Mouse (Mus musculus) cortical plate, adult 2 months (tissue): ENCODE data around the gene Fgfr2. TPM values are rescaled to one million over a fixed set of nuclear protein-coding genes. Genes with fewer than 3 reads are reported as not detected.
A peak's percentile ranks its signal among the peaks of the same experiment; 100 is the strongest.

Experiments used
- H3K27ac ChIP-seq: fragments of 200-500 bp; 2 replicates; pipeline ENCODE4 v1.5.1; 2012; ENCODE audit warnings: low read length, control low read depth, inconsistent platforms; ENCODE audit not compliant: insufficient read depth
- H3K4me1 ChIP-seq: fragments of 200-500 bp; 2 replicates; pipeline ENCODE4 v1.6.1; 2011; ENCODE audit warnings: low read length; ENCODE audit not compliant: control insufficient read depth, insufficient read depth
- H3K4me3 ChIP-seq: fragments of 200-500 bp; 2 replicates; pipeline ENCODE4 v1.5.1; 2011; ENCODE audit warnings: mild to moderate bottlenecking, low read length, control low read depth; ENCODE audit not compliant: insufficient read depth
- CTCF ChIP-seq: fragments of 200-500 bp; IDR thresholded peaks from 2 replicates; pipeline ENCODE4 v1.5.1; 2011; ENCODE audit warnings: mild to moderate bottlenecking, control low read depth, low read length; ENCODE audit not compliant: insufficient read depth; ENCODE audit errors: extremely low read depth
- POLR2A ChIP-seq: fragments of 200-500 bp; IDR thresholded peaks from 2 replicates; pipeline ENCODE4 v1.6.1; 2011; ENCODE audit warnings: mild to moderate bottlenecking, low read length, control low read depth; ENCODE audit not compliant: insufficient read depth; ENCODE audit errors: extremely low read depth
- polyA plus RNA-seq: library from polyadenylated mRNA; depleted of rRNA; stranded (reverse); fragments of >200 nt; gene quantifications from 2 replicates; pipeline ENCODE4 v1.2.3, GENCODE M21; 2012

Fgfr2 gene
- polyA plus RNA-seq, 1 experiment: 50.4 TPM

DNA sequence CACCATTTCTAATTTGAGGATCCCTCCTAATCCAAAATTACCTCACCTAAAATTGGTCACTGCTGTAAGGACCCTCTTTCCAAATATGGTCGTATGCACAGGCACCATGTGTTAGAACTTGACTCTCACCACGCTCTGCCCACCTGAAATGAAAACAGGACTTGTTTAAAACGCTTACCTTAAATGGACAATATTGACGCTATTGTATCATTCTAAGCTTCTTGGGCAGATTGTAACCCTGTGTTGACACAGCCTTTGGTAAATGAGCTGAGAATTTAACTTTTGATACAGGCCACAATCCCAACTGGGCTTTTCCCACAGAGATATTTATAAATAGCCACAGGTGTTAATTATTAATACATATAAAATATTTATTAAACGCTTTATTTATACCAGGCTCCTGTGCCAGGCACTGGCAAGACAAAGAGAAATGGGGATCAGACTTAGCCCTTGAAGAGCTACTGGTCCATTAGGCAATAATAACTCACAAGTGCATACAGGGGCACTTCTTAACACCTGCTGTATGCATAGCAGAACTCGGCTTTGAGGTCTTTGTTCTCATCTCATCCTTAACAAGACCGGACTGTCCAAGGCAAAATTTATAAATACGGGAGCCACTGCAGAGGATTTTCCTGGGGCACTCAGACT is 16.7 kb upstream of the Fgfr2 start:
- no peak overlapping the region for H3K4me3 ChIP-seq
- H3K4me1 ChIP-seq: no peaks in the 10 kb centered on the region
- no peak for TF ChIP-seq CTCF
- TF ChIP-seq POLR2A: no peak
- H3K27ac ChIP-seq: no peak overlapping the region

DNA sequence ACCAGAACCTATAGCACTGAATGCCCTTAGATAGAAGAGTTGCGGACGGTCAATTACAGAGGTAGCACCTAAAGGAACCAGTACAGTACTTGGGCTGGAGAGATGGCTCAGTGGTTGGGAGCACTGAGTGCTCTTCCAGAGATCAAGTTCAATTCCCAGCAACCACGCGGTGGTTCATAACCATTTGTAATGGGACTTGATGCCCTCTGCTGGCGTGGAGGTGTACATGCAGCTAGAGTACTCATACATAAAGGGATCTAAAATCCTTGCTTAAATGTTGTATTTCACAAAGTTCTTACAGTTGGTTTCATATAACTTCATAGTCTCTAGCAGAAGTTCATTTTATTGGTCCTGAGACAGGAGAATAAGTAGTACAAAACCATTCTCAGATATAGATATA is 10.4 kb upstream of the Fgfr2 start:
- Histone ChIP-seq H3K4me3 (no peak overlapping the region), H3K27ac (no peak overlapping the region), H3K4me1 (no peaks in the 10 kb centered on the region)
- no peak for TF ChIP-seq POLR2A
- no peak for TF ChIP-seq CTCF

DNA sequence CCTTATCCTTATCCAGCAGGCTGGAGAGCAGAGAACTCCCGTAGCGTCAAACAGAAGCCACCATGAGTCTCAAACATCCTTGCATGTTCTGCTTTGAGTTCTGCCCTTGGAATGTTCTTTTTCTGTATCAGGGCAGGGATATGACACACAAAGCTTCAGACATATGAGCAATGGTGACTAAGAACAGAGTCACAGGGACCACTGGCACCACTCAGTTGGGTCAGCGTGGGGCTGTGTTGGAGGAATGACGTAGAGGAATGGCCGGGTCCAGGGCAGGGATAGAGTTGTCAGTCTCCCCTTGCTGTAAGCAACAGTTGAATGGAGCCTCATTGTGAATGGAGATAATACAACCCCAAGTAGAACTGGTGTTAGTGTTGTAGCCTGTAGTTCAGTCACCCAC is 9.6 kb upstream of the Fgfr2 start:
- no peak overlapping the region for H3K27ac ChIP-seq
- no peaks in the 10 kb centered on the region for H3K4me1 ChIP-seq
- H3K4me3 ChIP-seq: no peak overlapping the region
- TF ChIP-seq CTCF: no peak
- TF ChIP-seq POLR2A: no peak

DNA sequence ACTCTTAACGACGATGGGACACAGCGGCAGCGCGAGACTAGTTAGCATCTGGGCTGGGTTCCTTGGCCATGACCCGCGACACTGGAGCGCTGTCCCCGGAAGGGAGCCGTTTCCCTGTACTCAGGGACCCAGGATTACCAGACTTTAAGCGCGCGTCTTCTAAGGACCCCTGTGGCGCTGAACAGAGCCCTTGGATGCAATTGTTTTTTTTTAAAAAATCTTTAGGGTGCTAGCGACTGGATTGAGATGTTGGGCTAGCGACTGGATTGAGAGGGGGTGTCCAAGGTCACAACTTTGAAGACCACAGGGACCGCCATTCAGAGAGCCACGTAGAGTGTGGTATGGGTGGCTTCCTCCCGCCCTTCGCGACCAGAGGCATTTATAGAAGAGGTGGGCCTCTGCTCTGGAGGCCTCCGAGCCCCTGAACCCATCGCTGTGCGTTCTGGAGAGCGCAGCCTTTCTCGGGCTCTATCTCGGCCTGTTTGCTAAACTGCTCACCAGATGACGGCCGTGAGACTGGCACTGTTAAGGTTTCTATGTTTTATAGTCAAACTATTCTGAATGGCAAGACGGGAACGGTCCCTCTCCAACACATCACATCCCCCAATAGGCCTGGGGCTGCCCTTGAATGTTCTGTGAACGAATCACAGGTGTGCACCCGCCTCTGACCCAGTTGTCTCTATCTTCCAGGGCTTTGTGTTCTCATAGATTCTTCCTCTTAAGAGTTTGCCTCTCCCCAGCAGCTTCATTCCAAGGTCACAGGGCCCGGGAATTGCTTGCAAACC is 1.7 kb upstream of the Fgfr2 start:
- TF ChIP-seq POLR2A: no peak
- TF ChIP-seq CTCF: no peak
- peak overlapping the region; percentile 83; the same call in 1 of the 2 replicates for H3K4me3 ChIP-seq
- H3K4me1 ChIP-seq: no peaks in the 10 kb centered on the region
- H3K27ac ChIP-seq: no peak overlapping the region

DNA sequence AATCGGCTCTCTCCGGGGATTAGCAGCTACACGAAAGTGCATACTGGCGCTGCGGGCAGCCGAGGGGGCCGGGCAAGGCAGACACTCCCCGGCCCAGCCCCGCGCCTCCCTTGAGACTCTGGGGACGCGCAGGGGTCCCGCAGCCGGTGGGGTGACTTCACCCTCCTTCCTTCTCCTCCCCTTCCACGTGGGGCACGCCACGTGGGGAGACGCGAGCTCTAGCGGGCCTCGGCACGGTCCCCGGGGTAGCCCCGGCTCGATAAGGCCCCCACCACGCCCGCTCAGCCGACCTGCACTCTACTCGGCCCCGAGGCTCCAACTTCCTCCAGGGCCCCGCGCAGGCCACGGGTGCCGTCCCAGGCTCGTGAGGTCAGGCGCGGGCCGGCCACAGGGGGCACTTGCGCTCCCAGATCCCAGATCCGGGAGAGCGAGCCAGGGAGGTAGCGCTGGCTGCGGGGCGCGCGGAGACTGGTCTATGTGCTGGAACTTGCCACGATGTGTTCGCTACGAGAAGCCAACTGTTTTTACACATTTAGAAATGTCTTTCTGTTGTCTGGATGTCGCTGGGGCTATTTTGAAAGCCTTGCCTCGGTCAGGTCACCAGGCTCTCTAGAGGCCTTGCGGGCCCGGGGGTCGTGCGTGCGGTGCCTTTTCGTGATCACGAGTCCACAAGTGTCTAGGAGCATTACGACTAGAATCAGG is 1.0 kb upstream of the Fgfr2 start, which contains the start of gene Ctbp2:
Gene Ctbp2 (minus strand): TSS at position 356 of the 702 bp plus-strand sequence.
- Histone ChIP-seq H3K27ac (peak within 1 kb of the TSS; percentile 27; the same call in 1 of the 2 replicates), H3K4me1 (no peaks in the 10 kb centered on the region), H3K4me3 (peak within 1 kb of the TSS; percentile 83)
- no peak for TF ChIP-seq POLR2A
- TF ChIP-seq CTCF: no peak

DNA sequence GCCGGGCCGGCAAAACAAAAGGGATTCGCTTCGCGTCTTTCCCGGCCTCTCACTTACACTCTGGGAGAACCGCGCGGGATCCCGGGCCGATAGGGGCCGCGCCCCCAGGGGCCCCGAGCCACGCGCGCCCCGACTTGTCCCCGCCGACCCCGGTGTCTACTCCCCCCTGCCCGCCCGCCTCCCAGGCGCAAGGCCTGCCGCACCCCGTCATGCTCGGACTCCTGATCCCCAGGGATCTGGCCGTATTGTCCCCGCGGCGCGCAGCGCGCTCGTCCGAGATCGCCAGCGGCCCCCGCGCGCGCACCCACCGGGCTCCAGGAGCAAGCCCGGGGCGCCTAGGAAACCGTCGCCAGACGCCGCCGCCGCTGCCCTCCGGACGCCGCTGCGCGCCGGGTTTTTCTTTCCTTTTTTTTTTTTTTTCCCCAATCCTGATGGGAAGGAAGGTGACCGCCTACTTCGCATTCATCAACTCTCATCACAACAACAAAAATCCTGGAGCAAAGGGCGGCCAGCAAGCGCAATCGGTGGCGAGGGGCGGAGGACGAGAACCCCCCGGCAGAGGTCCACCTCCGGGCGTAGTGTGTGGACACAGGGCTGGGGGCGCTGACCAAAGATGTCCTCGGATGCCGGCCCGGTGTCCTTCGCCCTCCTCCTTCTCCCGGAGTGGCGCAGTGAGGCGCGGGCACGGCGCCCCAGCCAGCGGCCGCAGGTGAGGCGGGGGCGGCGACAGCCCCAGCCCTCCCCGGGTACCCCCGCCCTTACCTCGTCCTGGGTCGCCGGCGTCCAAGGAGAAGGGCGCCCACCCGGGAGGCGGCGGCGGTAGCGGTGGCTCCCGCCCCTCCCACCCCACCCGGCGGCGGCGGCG is 539 bp downstream of the Fgfr2 start:
- peak overlapping the region; percentile 93; the same call in 1 of the 2 replicates for H3K27ac ChIP-seq
- no peak for TF ChIP-seq POLR2A
- TF ChIP-seq CTCF: no peak
- no peaks in the 10 kb centered on the region for H3K4me1 ChIP-seq
- peak overlapping the region; percentile 83 for H3K4me3 ChIP-seq

DNA sequence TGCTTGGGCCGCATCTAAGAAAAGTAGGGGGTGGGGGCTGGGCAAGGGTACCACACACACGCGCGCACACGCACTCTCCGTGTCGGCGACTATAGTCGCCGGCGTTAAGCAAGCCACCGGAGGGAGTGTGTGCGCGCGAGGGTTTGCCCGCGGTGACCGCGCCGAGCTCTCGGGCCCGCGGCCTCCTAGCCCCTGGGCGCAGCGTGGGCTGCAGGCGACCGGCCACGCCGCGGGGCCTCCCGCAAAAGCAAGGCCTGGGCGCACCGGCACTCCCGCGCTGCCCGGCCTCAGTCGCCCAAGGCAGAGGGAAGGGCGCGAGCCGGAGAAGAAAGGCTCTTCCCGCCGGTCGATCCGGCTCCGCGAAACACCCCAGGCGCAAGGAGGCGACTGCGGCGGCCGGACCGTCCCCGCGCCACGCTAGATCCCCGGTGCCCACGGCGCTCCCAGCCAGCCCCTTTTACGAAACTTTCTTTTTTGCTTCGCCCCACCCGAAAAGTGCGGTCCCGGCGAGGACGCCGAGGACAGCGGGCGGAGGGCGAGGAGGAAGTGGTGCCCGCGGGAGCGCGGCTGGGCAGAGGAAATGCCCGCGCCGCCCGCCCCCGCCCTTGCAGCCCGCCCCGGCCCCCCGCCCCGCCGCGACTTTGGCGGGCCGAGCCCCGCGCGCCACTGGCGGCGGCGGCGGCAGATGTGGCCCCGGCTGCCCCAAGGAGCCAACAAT is 1.3 kb downstream of the Fgfr2 start:
- H3K4me3 ChIP-seq: peak overlapping the region; percentile 83

DNA sequence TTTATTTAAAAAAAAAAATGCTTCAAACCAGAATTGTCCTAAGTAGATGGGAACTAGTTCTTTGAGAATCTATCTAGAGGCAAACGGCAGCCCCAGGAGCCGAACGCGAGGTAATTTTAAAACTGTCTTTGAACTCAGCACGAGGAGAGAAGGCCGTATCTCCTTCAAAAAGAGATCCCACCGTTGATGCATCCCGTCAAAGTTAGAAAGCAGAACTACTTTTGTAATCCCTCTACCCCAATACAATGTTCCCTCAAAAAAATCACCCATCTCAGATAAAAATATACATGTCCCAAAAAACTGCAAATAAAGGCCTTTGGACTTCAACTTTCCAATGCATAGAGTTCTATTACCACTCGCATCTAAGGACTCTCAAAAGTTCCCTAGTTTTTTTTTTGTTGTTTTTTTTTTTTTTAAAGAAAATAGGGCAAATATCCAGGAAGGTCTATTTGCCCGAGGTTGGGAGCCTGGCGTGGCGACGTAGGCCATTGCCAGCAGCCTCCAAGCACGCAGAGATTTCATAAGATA is 2.0 kb downstream of the Fgfr2 start:
- TF ChIP-seq CTCF (no peak), POLR2A (no peak)
- Histone ChIP-seq H3K27ac (peak overlapping the region; percentile 96; the same call in 1 of the 2 replicates), H3K4me3 (peak overlapping the region; percentile 83), H3K4me1 (no peaks in the 10 kb centered on the region)

More for the DNA sequence above, 1.3 kb downstream of the Fgfr2 start:
- TF ChIP-seq POLR2A (no peak), CTCF (no peak)
- H3K27ac ChIP-seq: peak overlapping the region; percentile 96
- no peaks in the 10 kb centered on the region for H3K4me1 ChIP-seq
